ENCODE assay signal across 8 mouse cellular contexts in genomic region chr11:3337961-3338360, GRCm38 (mm10). TPM values are rescaled to one million over a fixed set of nuclear protein-coding genes. Genes with fewer than 3 reads are reported as not detected.
DNase-seq lines count a peak whose midpoint lies in the region; ATAC-seq and TF ChIP-seq lines count a peak whose summit lies in the region.

No protein-coding gene starts in this region.

- H3K9ac ChIP-seq in lung, embryonic 16.5 days (ENCODE audit: low read length): peak overlapping the region; percentile 42; the same call in 1 of the 2 replicates
- H3K9ac ChIP-seq in limb, embryonic 13.5 days: no peak overlapping the region
- H3K9ac ChIP-seq in stomach, postnatal 0 days (ENCODE audit: low read length): no peak overlapping the region

- no peak for TF ChIP-seq EP300 in stomach, postnatal 0 days (optimal IDR thresholded peaks at IDR 0.05)

- no peak overlapping the region for H3K4me2 ChIP-seq in lung, embryonic 16.5 days (ENCODE audit: low read depth, low read length)
- no peak overlapping the region for H3K4me2 ChIP-seq in limb, embryonic 13.5 days (replicated peaks)
- no peak overlapping the region for H3K4me2 ChIP-seq in stomach, postnatal 0 days (replicated peaks; ENCODE audit: low read depth)

- no peaks in the 10 kb centered on the region for H3K9me3 ChIP-seq in lung, embryonic 16.5 days (ENCODE audit: control insufficient read depth, low read length)
- no peaks in the 10 kb centered on the region for H3K9me3 ChIP-seq in limb, embryonic 13.5 days
- no peaks in the 10 kb centered on the region for H3K9me3 ChIP-seq in stomach, postnatal 0 days (ENCODE audit: control insufficient read depth, low read length)

- no peak for TF ChIP-seq POLR2A in lung, adult 2 months (IDR thresholded peaks at IDR 0.05; ENCODE audit: borderline replicate concordance, extremely low read depth, low read depth, low read length)

- peaks cover 15% of the 10 kb centered on the region for H3K4me1 ChIP-seq in lung, embryonic 16.5 days (replicated peaks; ENCODE audit: control insufficient read depth, insufficient read depth, low read length)
- peaks cover 27% of the 10 kb centered on the region for H3K4me1 ChIP-seq in lung, adult 2 months (ENCODE audit: control insufficient read depth, insufficient read depth, low read length)
- H3K4me1 ChIP-seq in limb, embryonic 13.5 days: peaks cover 25% of the 10 kb centered on the region
- peaks cover 15% of the 10 kb centered on the region for H3K4me1 ChIP-seq in stomach, postnatal 0 days (replicated peaks; ENCODE audit: control insufficient read depth, insufficient read depth)

- H3K4me3 ChIP-seq in lung, embryonic 16.5 days (ENCODE audit: low read length): no peak overlapping the region
- H3K4me3 ChIP-seq in lung, adult 2 months (replicated peaks; ENCODE audit: extremely low read depth, low read depth, low read length): no peak overlapping the region
- no peak overlapping the region for H3K4me3 ChIP-seq in limb, embryonic 13.5 days
- no peak overlapping the region for H3K4me3 ChIP-seq in stomach, postnatal 0 days (ENCODE audit: low read depth, low read length)

- DNase-seq in frontal cortex, adult 2 months (ENCODE audit: extremely low spot score in 1 of 2, low spot score in 1 of 2): no peak
- no peak for DNase-seq in lung, adult 2 months
- no peak for DNase-seq in stomach, postnatal 0 days (ENCODE audit: low spot score)
- DNase-seq in embryo, embryonic 11 days: no peak
- no peak for DNase-seq in retina, postnatal 1 day

- H3K36me3 ChIP-seq in lung, embryonic 16.5 days (ENCODE audit: control insufficient read depth, insufficient read depth, low read length): no peaks in the 10 kb centered on the region; the same call in 1 of the 2 replicates
- H3K36me3 ChIP-seq in limb, embryonic 13.5 days: peaks cover 23% of the 10 kb centered on the region
- peaks cover 6% of the 10 kb centered on the region; the same call in 1 of the 2 replicates for H3K36me3 ChIP-seq in stomach, postnatal 0 days (ENCODE audit: control insufficient read depth, insufficient read depth, low read length)

- 52% methylated on average over 5 of the region's 5 CpGs for WGBS in lung, embryonic 16.5 days
- WGBS in lung, adult 2 months: 65% methylated on average over 5 of the region's 5 CpGs
- WGBS in limb, embryonic 13.5 days: 65% methylated on average over 5 of the region's 5 CpGs
- WGBS in stomach, postnatal 0 days: 58% methylated on average over 5 of the region's 5 CpGs

- H3K27me3 ChIP-seq in lung, embryonic 16.5 days (ENCODE audit: control insufficient read depth, insufficient read depth, low read depth, low read length): no peaks in the 10 kb centered on the region
- H3K27me3 ChIP-seq in limb, embryonic 13.5 days: no peaks in the 10 kb centered on the region
- H3K27me3 ChIP-seq in stomach, postnatal 0 days (ENCODE audit: control insufficient read depth, insufficient read depth, low read length): no peaks in the 10 kb centered on the region

- TF ChIP-seq CTCF in lung, adult 2 months (IDR thresholded peaks at IDR 0.05; ENCODE audit: insufficient read depth, low read length): no peak
- TF ChIP-seq CTCF in stomach, postnatal 0 days (IDR thresholded peaks at IDR 0.05; ENCODE audit: low read depth): no peak

- H3K27ac ChIP-seq in lung, embryonic 16.5 days (ENCODE audit: low read length): peak overlapping the region; percentile 44; the same call in 1 of the 2 replicates
- H3K27ac ChIP-seq in limb, embryonic 13.5 days: 0 out of 2 replicates have a peak overlapping the region, but pooled peaks have one; percentile 2
- 0 out of 2 replicates have a peak overlapping the region, but pooled peaks have one; percentile 49 for H3K27ac ChIP-seq in stomach, postnatal 0 days (replicated peaks)

- peak; percentile 11 for ATAC-seq in frontal cortex, adult (ENCODE audit: low TSS enrichment)
- 0 out of 2 replicates have a peak, but pooled peaks have one; percentile 2 for ATAC-seq in lung, embryonic 16.5 days (ENCODE audit: low read depth)
- no peak for ATAC-seq in limb, embryonic 13.5 days (ENCODE audit: low FRiP score, low read depth)
- ATAC-seq in stomach, postnatal 0 days (ENCODE audit: low FRiP score, low TSS enrichment): 0 out of 2 replicates have a peak, but pooled peaks have one; percentile 3

RNA-seq across cellular contexts. Expression of gene Pik3ip1, which starts 7.8 kb away (rescaled TPM):
- 43.9 and 45.8 TPM in 2 replicates for polyA plus RNA-seq in frontal cortex, adult 2 months (2012; rRNA removed)
- polyA plus RNA-seq in lung, embryonic 16.5 days (2015; fragmentation: Nextera tagmentation; extraction: Ambion mirVana): 11.8 and 12.0 TPM in 2 replicates
- 23.2 and 38.3 TPM in 2 replicates for polyA plus RNA-seq in lung, adult 2 months (2012; rRNA removed)
- polyA plus RNA-seq in limb, embryonic 13.5 days (2015; fragmentation: Nextera tagmentation; extraction: Ambion mirVana): 15.7 and 17.2 TPM in 2 replicates
- 8.9 and 9.0 TPM in 2 replicates for polyA plus RNA-seq in stomach, postnatal 0 days (2015; fragmentation: Nextera tagmentation; extraction: Ambion mirVana)

RNA-seq across cellular contexts. Expression of gene Patz1, which starts 49.3 kb away (rescaled TPM):
- 33.0 and 33.9 TPM in 2 replicates for polyA plus RNA-seq in frontal cortex, adult 2 months (2012; rRNA removed)
- 41.2 and 41.4 TPM in 2 replicates for polyA plus RNA-seq in lung, embryonic 16.5 days (2015; fragmentation: Nextera tagmentation; extraction: Ambion mirVana)
- 40.3 and 50.9 TPM in 2 replicates for polyA plus RNA-seq in lung, adult 2 months (2012; rRNA removed)
- polyA plus RNA-seq in limb, embryonic 13.5 days (2015; fragmentation: Nextera tagmentation; extraction: Ambion mirVana): 45.5 and 48.7 TPM in 2 replicates
- polyA plus RNA-seq in stomach, postnatal 0 days (2015; fragmentation: Nextera tagmentation; extraction: Ambion mirVana): 12.2 and 14.1 TPM in 2 replicates
